Mouse (Mus musculus): ENCODE measurements around the gene Ndufs4.

Gene Ndufs4

DNA sequence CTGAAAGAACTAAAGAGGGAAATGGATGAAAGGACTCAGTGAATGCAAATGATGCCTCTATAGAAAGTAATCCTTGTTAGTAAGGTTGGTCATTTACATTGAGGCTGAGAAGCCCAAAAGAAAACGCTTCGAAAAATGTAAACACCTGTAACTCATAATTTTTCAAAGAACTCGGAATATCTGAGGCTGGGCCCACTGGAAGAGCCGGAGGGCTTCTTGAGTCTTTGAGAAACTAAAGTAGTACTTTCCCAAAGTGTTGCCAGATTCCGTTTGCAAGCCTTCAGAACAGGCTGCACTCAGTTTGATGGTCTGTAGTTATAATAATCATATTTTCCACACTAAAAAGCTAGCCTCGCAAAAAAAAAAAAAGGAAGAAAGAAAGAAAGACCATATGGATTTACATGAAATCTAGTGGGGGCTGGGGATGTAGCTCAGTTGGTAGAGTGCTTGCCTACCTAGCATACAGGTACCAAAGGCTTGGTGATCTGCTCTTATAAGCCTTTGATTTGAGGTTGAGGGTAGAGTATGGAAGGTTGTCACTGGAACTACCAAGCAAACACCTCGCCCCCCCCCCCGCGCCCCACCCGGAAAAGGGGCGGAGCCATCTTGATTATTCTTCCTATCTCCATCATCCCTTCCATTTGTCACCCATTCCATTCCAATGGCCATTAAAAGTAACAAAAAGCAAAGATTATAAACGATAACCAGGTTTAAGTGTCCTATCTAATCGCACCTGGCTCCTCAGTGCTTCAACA lies at the start of gene Ndufs4:
Ndufs4 (minus strand) TSS at position 48 of the 755 bp plus-strand sequence.
- DNase-seq (ENCODE audit: low spot score in 2 of 2), result no peak

DNA sequence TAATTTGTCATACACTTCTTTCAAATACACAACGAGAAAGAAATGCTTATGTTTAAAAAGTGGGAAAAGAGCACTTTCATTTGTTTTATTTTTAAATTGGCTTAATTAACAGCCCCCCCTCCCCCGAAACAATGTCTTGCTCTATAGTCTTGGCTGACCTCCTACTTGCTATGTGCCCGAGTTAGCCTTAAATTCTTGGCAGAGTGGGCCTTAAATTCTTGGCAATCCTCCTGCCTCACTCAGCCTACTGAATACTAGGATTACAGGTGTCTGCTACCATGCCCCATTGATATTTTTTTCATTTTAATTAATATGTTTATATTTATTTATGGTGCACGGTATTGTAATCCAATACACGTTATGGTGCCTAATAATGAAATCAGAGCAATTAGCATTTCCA lies 44.4 kb upstream of the Ndufs4 start:
- no peak for DNase-seq (ENCODE audit: low spot score in 2 of 2)

DNA sequence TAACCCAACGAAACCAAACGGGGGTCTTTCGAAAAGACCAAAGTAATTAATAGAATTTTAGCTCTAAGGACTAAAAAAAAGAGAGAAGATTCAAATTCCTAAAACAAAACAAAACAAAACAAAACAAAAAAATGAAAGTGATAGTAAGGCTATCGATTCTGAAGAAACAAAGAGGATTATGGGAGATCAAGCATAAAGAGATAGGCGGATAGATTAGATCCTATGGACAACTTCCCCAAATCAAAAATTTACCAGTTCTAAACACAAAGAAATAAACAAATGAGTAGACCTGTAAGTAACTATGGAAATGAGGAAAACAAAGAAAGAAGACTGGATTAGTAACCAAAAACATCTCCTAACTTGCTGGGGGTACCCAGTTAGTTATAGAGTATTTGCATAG lies 37.2 kb upstream of the Ndufs4 start:
- DNase-seq (ENCODE audit: low spot score in 2 of 2), result no peak

DNA sequence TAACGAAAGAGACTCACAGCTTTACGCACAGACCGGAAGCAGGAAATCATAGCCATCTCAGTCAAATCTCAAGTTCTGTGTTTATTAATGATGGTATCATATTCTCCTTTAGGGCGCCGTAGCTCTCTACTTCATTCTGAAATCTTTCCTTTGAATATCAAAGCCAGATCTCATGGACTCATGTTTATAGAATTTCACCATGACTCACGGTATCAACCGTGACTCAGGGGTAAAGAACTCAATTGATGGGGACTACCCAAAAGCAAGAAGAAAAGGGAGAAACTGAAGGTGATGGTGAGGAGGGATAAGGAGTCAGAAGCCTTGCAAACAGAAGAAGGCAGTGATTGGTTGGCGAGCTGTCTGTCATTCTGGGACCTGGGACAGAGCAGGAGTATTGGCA lies 32.2 kb upstream of the Ndufs4 start:
- DNase-seq (ENCODE audit: low spot score in 2 of 2), result peak in 1 of 2 experiments; percentile 3

DNA sequence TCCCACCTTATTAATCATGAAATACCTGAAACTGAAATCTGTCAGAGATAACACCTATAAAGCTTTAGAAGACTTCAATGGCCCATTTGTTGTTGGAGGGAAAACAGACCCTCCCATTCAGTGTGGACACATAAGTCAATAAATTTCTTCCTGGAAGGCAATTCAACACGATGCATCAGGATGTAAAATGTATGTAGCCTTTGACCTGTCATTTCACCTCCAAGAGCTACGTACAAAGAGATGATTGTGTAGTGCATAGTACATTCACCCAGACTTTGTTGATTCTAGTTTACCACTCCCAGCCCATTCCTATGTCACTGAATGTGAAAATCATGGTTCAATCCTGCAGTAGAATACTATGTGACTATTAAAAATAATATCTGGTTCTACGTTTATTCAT lies 31.3 kb upstream of the Ndufs4 start:
- no peak for DNase-seq (ENCODE audit: low spot score in 2 of 2)

DNA sequence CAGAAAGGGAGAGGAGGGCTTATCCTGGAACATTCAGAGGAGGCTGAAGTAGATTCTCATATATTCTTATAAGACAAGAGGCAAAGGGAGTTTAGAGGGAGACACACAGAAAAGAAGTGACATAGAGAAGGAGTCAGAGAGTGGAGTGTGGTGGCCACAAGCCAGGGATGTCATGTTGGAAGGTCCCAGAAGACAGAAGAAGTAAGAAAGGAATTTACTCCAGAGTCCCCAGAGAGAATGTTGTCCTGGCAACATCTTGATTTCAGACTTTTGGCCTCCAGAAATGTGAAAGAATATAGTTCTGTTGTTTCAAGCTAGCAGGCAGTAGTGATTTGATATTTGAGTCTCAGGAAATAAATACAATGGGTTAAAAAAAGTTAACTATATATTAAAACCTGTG lies 24.3 kb upstream of the Ndufs4 start:
- DNase-seq (ENCODE audit: low spot score in 2 of 2), result no peak

DNA sequence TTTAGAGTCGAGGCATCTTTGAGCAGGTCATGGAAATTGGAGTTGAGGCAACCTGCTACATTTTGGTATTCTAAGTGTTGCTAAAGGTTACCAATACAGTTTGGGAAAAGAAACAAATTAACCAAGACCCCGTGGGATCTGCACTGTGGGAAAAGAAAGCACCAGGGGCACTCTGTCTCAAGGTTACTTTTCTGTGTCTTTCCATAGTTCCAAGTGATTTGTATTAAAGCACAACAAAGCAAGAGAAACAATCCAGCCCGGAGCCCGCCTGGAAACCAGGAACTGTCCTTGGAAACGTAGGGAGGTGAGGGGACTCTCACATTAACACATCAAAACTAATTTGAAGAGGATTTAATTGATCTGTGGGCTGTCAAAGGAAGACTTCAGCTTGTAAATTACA lies 18.8 kb upstream of the Ndufs4 start:
- DNase-seq (ENCODE audit: low spot score in 2 of 2), result no peak

DNA sequence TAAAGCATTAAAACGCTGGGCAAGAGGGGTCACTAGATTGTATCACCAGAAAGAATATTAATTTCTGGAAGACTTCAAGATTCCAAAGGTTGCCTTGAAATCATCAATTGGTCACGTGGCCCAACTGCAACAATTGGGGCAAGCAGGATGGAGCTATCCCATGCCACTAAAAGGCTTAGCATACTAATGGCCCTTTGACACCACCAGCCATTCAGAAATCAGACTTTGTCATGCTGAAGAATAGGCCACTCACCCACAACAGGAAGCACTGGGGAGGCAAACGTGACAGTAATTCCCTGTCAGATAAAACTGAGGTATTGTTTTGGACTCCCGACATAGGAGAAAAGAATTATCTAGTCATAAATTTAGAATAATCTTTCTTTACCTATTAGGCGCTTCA lies 18.4 kb upstream of the Ndufs4 start:
- DNase-seq (ENCODE audit: low spot score in 2 of 2), result no peak

DNA sequence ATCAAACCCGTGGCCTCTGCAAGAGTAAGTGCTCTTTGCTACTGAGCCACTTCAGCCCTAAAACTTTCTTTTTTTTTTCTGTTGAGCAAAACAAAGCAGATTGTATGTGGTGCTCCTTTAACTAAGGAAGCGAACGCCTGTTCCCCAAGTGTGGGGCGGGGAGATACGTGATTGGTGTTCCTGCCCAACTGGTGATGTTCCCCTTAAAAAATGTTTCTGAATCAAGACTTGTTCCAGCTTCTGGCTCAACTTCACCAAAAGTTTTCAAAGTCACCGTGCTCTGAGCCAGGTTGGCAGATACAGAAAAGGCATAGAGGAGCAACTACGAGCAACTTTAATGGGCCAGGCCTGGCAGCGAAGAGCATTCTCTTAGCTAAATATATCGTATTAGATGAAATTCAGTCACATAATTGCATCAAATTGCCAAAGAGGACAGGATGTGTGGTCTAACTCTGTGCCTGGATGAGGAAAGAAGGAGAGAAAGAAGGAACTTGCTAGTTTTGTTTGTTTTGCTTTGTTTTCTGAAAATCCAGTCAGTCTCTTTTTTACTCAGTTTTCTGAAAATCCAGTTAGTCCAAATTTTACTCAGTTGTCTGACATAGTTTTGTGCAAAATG lies 17.1 kb upstream of the Ndufs4 start:
- peak in 1 of 2 experiments; percentile 28 for DNase-seq (ENCODE audit: low spot score in 2 of 2)

DNA sequence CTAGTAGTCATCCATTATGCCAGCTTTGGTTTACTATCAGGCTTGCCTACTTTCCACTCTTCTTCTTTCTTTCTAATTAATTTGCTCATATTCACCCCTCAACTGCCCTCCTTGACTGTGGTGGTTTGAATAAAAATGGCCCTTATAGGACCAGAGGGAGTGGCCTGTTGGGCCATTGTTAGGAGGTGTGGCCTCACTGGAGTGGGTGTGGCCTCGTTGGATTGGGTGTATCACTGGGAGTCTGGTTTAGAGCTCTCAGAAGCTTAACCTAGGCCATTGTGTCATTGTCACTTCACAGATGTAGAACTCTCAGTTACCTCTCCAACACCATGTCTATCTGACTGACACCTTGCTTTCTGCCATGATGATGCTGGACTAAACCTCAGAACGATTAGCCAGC lies 10.8 kb upstream of the Ndufs4 start:
- DNase-seq (ENCODE audit: low spot score in 2 of 2), result no peak

DNA sequence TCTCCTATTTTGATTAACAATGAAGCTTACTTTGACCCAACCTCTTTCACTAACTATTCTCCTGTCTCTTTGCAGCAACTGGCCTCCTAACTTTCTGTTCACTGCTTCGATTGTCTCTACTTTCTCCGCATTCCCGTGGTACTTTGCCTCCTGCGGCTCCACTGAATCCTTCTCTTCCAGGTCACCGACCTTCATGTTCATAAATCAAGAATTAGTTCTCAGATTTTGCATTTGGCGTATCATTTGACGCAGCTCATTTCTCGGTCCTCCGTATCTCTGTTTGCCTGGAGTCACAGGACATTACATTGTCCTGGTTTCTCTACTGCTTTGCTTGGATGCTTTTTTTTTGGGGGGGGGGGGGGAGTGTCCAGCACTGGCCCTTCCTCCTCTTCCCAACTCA lies 9.2 kb upstream of the Ndufs4 start:
- DNase-seq (ENCODE audit: low spot score in 2 of 2), result no peak

DNA sequence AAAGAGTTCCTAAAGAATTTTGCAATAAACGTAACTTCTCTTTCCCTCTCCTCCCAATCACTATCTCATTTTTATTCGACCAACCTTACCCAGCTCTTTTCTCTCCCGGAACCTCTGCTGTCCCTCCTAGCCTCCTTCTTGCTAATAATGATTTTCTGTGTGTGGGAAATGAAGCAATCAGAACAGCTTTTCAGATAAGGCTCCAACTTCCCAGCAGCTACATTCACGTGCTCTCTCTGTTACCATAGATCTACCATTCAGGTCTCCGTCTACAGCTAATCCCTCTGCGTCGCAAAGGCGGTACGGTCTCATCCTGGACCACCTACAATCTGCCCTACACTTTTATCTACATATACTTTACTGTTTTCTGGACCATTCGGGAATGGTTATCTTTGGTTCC lies 8.8 kb upstream of the Ndufs4 start:
- no peak for DNase-seq (ENCODE audit: low spot score in 2 of 2)

DNA sequence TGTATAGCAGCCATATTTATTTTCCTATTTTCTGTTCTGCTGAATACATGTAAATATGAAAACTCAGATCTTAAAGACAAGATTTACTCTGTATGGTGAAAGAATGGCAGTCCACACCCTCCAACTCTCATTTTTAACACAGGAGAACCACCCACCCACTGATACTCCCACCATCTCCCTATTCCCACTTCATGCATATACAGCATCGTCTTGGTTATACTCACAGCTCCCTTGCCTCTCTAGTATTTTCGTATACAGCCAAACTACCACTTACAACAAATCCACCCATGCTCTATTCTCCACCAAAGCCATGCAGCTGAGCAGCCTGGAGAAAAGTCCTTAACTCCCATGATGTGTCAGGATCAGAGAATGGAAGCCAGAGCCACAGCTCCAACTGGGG lies 6.7 kb upstream of the Ndufs4 start:
- no peak for DNase-seq (ENCODE audit: low spot score in 2 of 2)

DNA sequence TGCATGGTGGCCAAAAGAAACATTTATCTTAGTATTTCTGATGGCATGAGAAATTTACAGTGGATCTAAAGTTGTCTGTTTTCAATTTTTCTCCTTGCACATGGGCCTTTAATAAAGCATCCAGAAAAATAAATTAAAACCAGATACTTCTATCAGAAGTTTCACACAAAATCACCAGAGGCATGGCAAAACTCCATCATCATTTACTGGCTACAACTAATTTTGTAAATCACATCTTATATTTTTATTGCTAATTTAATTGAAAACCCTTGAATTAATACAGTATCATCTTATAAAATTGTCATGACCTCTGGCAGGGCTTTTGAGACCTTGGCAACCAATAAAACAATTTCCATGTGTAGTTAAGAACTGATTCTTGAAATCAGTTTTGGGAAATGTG lies 4.4 kb upstream of the Ndufs4 start:
- no peak for DNase-seq (ENCODE audit: low spot score in 2 of 2)

DNA sequence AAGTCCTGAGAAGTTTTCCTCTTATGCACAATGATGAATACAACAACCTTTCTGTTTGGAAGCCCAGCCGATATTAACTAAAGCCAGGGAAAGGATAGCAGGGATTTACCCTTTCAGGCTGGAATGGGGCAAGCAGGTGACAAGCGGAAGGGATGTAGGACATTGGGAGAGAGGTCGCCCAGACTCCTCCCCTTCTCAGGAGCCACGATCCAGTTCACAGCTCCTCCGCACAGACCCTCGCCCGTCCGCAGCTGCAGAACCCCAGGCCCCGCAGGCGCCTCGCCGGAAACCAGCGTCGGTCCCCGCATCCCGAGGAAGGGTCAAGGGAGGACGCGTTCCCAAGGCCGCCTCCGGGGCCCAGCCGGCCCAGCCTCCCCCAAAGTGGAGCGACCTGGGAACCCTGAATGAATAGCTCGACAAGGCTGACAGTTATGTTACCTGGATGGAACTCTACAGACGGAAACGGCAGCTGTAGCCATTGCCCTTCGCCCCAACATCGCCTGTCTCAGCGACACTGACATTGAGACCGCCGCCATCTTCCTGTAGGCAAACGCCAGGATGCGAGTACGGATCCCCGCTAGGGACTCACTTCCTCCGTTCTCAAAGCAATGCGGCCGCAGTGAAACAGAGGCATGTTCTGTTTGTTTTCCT lies 412 bp downstream of the Ndufs4 start:
- peak; percentile 91 to 92 for DNase-seq (ENCODE audit: low spot score in 2 of 2)

DNA sequence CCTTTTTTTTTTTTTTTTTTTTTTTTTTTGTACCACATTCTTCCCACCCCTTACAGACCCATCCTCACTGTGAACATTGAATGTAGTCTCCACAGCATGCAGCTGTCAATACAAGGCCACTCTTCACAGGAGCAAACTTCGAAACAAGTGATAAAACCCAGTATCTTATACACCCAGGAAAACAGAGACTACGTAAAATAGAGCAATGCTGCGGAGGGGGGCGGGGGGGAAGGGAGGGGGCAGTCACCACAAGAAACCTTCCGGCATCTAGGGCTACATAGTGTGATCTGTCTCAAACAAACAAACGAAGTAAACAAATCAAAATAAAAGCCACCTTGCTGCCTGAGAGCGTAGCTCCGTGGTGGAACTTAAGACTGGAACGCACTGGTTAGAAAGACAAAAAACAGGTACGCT lies 977 bp downstream of the Ndufs4 start:
- DNase-seq (ENCODE audit: low spot score in 2 of 2), result no peak

DNA sequence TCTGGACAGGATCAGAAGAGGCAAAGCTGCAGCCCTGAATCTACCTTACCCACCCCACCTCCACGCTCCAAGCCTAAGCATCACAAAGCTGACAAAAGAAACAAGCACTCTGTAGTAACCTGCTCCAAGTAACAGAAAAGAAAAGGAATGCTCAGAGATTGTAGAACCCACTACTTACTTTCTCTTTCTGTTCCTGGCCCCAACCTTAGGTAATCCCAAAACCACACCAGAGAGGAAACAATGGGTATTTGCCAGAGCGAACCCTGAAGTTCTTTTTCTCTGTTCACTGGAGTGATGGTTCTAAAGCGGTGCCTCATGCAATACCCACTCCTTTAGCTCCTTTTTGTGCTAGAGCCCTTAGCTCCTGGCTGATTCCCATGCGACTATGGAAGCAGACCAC lies 11.5 kb downstream of the Ndufs4 start:
- no peak for DNase-seq (ENCODE audit: low spot score in 2 of 2)

DNA sequence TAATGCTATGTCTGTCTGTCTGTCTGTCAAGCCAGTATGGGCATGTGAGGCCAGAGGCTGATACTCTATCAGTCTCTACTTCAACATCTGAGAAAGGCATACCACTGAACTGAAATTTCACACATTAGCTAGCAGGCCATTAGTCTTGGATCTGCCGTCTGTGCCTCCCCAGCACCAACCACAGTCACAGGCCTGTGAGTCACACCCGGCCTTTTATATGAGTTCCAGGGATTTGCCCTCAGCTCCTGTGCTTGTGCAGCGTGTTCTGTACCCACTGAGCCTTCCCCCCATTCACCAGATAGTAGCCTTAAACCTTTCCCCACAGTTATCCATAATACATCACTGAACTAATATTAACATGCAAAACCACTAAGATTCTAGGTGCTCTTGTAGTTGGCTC lies 26.0 kb downstream of the Ndufs4 start:
- no peak for DNase-seq (ENCODE audit: low spot score in 2 of 2)

DNA sequence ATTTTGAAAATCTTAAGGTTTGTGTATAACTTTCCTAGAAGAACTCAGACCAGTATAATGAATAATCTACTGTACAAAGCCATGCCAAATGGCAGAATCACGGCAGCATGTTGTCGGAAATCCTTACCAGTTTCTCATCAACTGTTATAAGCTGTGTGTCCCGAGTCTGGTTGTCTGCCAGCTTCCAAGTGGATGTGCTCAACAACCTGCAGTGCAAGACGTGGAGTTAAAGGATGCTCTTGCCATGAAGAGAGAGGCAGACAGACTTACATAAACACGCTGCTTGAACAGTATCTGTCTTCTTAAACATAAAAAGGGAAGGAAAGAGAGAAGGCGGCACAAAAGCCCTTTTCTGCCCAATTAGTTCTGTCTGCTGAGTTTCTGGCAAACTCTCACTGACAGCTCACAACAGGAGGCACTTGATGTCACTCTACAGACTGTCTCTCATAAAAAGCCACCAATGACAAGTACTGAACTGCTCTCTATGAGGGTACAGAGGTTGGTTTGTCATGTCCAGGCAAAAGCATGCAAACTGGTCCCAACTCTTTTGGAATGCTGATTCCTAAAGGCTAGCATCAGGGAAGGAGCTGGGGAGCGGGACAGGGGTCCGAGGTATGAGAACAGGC lies 36.6 kb downstream of the Ndufs4 start:
- no peak for DNase-seq (ENCODE audit: low spot score in 2 of 2)

DNA sequence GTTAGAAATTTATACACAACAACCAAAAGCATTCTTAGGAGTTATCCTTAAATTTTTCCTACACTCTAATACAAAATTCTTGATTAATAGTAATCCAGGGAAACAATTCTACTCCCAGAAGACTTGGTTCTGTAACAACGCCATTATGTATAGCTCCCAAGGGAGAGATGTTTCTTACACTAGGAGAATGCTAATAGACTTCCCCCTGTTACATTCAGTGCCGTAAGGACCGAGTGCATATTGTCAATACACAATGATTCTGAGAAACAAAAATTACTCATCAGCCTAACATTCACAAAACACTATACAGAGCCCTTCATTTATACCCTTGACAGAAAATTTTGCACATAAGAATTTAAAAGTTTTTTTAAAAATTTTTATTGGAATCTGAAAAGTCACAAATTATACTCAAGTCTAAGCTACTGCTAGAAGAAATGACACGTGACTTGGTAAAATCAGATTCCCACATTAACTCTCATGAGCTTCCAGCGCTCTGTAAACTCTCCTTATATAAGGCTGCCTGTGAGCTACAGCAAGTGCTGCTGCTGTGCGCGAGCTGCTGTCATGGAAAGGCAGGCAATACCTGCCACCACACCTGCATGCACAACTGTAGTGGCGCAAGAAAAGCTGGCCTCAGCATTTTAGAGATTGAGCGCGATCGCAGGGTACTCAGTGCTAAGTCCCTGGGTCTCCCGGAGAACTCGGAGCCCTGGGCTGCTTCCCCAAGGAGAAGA lies 42.9 kb downstream of the Ndufs4 start:
- DNase-seq (ENCODE audit: low spot score in 2 of 2), result no peak

DNA sequence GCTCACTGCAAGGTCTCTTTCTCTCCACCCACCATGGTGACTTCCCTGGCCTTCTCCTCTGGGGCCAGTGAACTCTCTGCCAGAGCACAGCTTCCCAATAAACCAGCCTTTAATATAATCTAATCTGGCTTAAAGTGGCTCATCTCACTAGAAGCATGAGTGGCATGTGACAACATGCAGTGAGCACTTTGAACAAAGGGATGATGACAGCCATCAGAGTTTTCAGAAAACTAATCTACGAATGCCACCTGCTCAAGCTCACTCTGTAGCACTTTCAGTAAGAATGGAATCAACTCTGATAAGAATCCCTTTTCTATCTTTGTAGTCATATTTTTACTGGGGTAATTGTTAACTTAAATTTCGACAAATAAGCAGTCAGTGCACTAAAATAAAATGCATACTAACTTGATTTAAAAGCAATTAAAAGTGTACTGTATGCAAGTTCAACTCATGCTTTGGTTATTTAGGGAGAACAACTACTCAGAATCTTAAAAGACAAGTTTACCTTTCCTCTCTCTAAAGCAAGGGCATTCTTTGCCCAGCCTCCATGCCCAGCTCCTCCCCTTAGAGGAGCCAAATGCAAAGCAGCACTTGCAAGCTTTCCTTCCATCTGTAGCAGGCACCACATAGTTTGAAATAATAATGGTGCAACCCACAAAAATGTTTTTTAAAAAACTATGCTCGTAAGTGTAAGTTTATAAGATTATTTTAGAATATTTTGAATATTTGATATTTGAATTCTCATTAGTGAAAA lies 43.7 kb downstream of the Ndufs4 start:
- DNase-seq (ENCODE audit: low spot score in 2 of 2), result no peak
